Mouse (Mus musculus): ENCODE data around the gene Gorasp1. TPM values are rescaled to one million over a fixed set of nuclear protein-coding genes. Genes with fewer than 3 reads are reported as not detected.

The Gorasp1 gene
- 10 to 100 TPM; 32.2 to 35.9 TPM for total RNA-seq (2021)
- polyA plus RNA-seq (2012; rRNA removed): 16.8 and 25.0 TPM in 2 replicates
- long read RNA-seq, transcript Gorasp1-201 (9 exons, 3,906 nt): major isoform, 42 of 50 reads
- long read RNA-seq, partial matches to known transcripts: 4 of 50 reads
- long read RNA-seq, other reads (novel, unspliced or antisense): 4 of 50 reads

- Histone ChIP-seq H3K36me3 (ENCODE audit: control insufficient read depth, insufficient read depth, low read length) (no peaks in the 10 kb centered on the region), H3K9ac (ENCODE audit: low read depth, low read length) (peak within 1 kb of the TSS; percentile 70), H3K27ac (peak within 1 kb of the TSS; percentile 84), H3K27me3 (ENCODE audit: control insufficient read depth, insufficient read depth, low read length) (no peaks in the 10 kb centered on the region), H3K4me3 (peak within 1 kb of the TSS; percentile 99), H3K79me2 (replicated peaks; ENCODE audit: control insufficient read depth, insufficient read depth, low read length) (no peaks in the 10 kb centered on the region), H3K4me1 (ENCODE audit: control insufficient read depth, insufficient read depth, low read length) (peaks cover 2% of the 10 kb centered on the region; the same call in 1 of the 2 replicates)
- intact Hi-C loops (cut with DNase I): loop anchor here (1.0 kb wide), 1 partner anchor 43 kb away; the partner anchor contains the start of gene Wdr48
- DNase-seq: peak; percentile 94 to 98
- 2% methylated on average over 40 of the region's 40 CpGs for WGBS
- no peak for TF ChIP-seq CTCF (IDR thresholded peaks at IDR 0.05)
- peak; percentile 73 for TF ChIP-seq POLR2A (IDR thresholded peaks at IDR 0.05; ENCODE audit: insufficient read depth, low read depth, low read length)
Measured at GRCm38 (mm10) chr9:119937005-119937773, at the start of gene Gorasp1, which contains the start of gene Ttc21a. Gene Gorasp1, minus strand, starts transcription at chr9:119937565. Gene Ttc21a, plus strand, starts transcription at chr9:119937606.

GRCm38 (mm10) chr9:119985881-119986574, 48.7 kb upstream of the Gorasp1 start:
- no peaks in the 10 kb centered on the region for H3K27me3 ChIP-seq (ENCODE audit: control insufficient read depth, insufficient read depth, low read length)
- no peak for DNase-seq
- no peak overlapping the region for H3K27ac ChIP-seq
- no peaks in the 10 kb centered on the region for H3K79me2 ChIP-seq (replicated peaks; ENCODE audit: control insufficient read depth, insufficient read depth, low read length)
- TF ChIP-seq CTCF (IDR thresholded peaks at IDR 0.05) (no peak), EP300 (IDR thresholded peaks at IDR 0.05; ENCODE audit: insufficient read depth, low read depth, low read length) (no peak), POLR2A (IDR thresholded peaks at IDR 0.05; ENCODE audit: insufficient read depth, low read depth, low read length) (no peak)
- intact Hi-C loops (cut with DNase I): loop anchor here (1.0 kb wide), 1 partner anchor 14 kb away; no protein-coding TSS in a partner anchor
- 75% methylated on average over 10 of the region's 10 CpGs for WGBS
- no peaks in the 10 kb centered on the region for H3K36me3 ChIP-seq (ENCODE audit: control insufficient read depth, insufficient read depth, low read length)
- H3K4me1 ChIP-seq (ENCODE audit: control insufficient read depth, insufficient read depth, low read length): peaks cover 9% of the 10 kb centered on the region
- H3K4me3 ChIP-seq: no peak overlapping the region
- H3K9ac ChIP-seq (ENCODE audit: low read depth, low read length): no peak overlapping the region

DNA sequence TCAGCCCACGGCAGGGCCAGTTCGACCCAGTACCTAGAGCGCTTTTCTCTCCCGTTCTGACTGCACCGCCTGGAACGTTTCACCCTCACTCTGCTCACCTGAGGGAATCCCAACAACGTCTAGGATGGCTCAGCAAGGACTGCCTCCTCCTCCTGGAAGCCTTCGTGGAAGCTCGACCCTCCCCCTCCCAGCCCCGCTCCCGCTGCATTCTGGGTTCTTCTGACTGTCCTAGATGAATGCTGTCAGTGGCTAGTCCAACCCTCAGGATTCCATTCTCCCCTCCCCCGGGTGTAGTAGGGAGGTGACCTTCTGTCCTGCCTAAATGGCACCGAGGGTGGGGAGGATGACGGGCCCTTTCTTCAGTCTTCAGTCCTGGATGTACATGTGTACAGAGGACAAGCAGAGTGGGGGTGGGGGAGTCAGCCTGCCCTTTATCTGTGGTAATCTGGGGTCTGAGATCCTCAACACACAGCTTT, 47.2 kb upstream of the Gorasp1 start, which contains the start of gene Csrnp1:
Gene Csrnp1 (minus strand): TSS at position 123 of the 476 bp plus-strand sequence.
- Histone ChIP-seq H3K27me3 (ENCODE audit: control insufficient read depth, insufficient read depth, low read length) (no peaks in the 10 kb centered on the region), H3K9ac (ENCODE audit: low read depth, low read length) (peak within 1 kb of the TSS; percentile 99), H3K4me1 (ENCODE audit: control insufficient read depth, insufficient read depth, low read length) (peaks cover 20% of the 10 kb centered on the region), H3K4me3 (peak within 1 kb of the TSS; percentile 95), H3K79me2 (replicated peaks; ENCODE audit: control insufficient read depth, insufficient read depth, low read length) (0 out of 2 replicates have a peak, but pooled peaks cover 2% of the 10 kb centered on the region), H3K27ac (peak within 1 kb of the TSS; percentile 99), H3K36me3 (ENCODE audit: control insufficient read depth, insufficient read depth, low read length) (peaks cover 3% of the 10 kb centered on the region; the same call in 1 of the 2 replicates)
- intact Hi-C loops (cut with DNase I): loop anchor here (1.0 kb wide), 1 partner anchor 16 kb away; no protein-coding TSS in a partner anchor
- WGBS: 42% methylated on average over 14 of the region's 14 CpGs
- no peak for DNase-seq
- TF ChIP-seq EP300 (IDR thresholded peaks at IDR 0.05; ENCODE audit: insufficient read depth, low read depth, low read length): no peak
- no peak for TF ChIP-seq CTCF (IDR thresholded peaks at IDR 0.05)
- TF ChIP-seq POLR2A (IDR thresholded peaks at IDR 0.05; ENCODE audit: insufficient read depth, low read depth, low read length): no peak

- Histone ChIP-seq H3K27me3 (ENCODE audit: control insufficient read depth, insufficient read depth, low read length) (no peaks in the 10 kb centered on the region), H3K4me1 (ENCODE audit: control insufficient read depth, insufficient read depth, low read length) (peaks cover 25% of the 10 kb centered on the region), H3K79me2 (replicated peaks; ENCODE audit: control insufficient read depth, insufficient read depth, low read length) (0 out of 2 replicates have a peak, but pooled peaks cover 2% of the 10 kb centered on the region), H3K36me3 (ENCODE audit: control insufficient read depth, insufficient read depth, low read length) (peaks cover 3% of the 10 kb centered on the region; the same call in 1 of the 2 replicates), H3K9ac (ENCODE audit: low read depth, low read length) (peak overlapping the region; percentile 99), H3K27ac (peak overlapping the region; percentile 99), H3K4me3 (peak overlapping the region; percentile 95)
- peak; percentile 97 for DNase-seq
- 3% methylated on average over 69 of the region's 79 CpGs for WGBS
- TF ChIP-seq CTCF (IDR thresholded peaks at IDR 0.05) (no peak), POLR2A (IDR thresholded peaks at IDR 0.05; ENCODE audit: insufficient read depth, low read depth, low read length) (peak; percentile 91), EP300 (IDR thresholded peaks at IDR 0.05; ENCODE audit: insufficient read depth, low read depth, low read length) (0 out of 2 replicates have a peak, but pooled peaks have one; percentile 9)
- intact Hi-C loops (cut with DNase I): loop anchor here (1.0 kb wide), 1 partner anchor 20 kb away; no protein-coding TSS in a partner anchor
Measured at GRCm38 (mm10) chr9:119983585-119984535, 46.5 kb upstream of the Gorasp1 start.

All from heart, adult 2 months (tissue).